Mouse (Mus musculus) layer of hippocampus, adult 2 months (tissue): ENCODE measurements around the gene Rgs11. TPM values are rescaled to one million over a fixed set of nuclear protein-coding genes. Genes with fewer than 3 reads are reported as not detected.

Source experiments
- DNase-seq, 2 experiments: peaks; one replicate each; pipeline ENCODE4 v3.0.0; 2022; ENCODE audit warnings: low spot score in 2 of 2
- H3K27ac ChIP-seq: fragments of 200-600 bp; 2 replicates; pipeline ENCODE4 v1.8.1; 2022
- H3K4me3 ChIP-seq: fragments of 200-600 bp; 2 replicates; pipeline ENCODE4 v1.8.1; 2022; ENCODE audit warnings: mild to moderate bottlenecking
- CTCF ChIP-seq: fragments of 200-600 bp; conservative IDR thresholded peaks from 2 replicates; pipeline ENCODE4 v1.8.1; 2022; ENCODE audit warnings: antibody characterized with exemption, mild to moderate bottlenecking, moderate library complexity
- total RNA-seq, 2 experiments: library from RNA; stranded (reverse); gene quantifications; 2 replicates each; pipeline ENCODE4 v1.2.3; 2021

The Rgs11 gene
- total RNA-seq, 2 experiments from 2014 or later = 49.2 to 56.9 TPM

GRCm38 (mm10) chr17:26201998-26202397, 753 bp upstream of the Rgs11 start:
- H3K4me3 ChIP-seq = no peak overlapping the region
- no peak for DNase-seq
- H3K27ac ChIP-seq = no peak overlapping the region
- TF ChIP-seq CTCF = no peak

- DNase-seq = peak; percentile 43 to 52
- TF ChIP-seq CTCF = no peak
- peak overlapping the region; percentile 74 for H3K27ac ChIP-seq
These were observed 615 bp downstream of the Rgs11 start for GRCm38 (mm10) chr17:26203321-26203811.

GRCm38 (mm10) chr17:26204766-26205165, 2.0 kb downstream of the Rgs11 start:
- Histone ChIP-seq H3K4me3 (no peak overlapping the region), H3K27ac (no peak overlapping the region)
- no peak for TF ChIP-seq CTCF
- no peak for DNase-seq

More at GRCm38 (mm10) chr17:26203321-26203811, 615 bp downstream of the Rgs11 start:
- H3K4me3 ChIP-seq = peak overlapping the region; percentile 56

GRCm38 (mm10) chr17:26206392-26206791, 3.6 kb downstream of the Rgs11 start:
- no peak for TF ChIP-seq CTCF
- no peak overlapping the region for H3K27ac ChIP-seq
- H3K4me3 ChIP-seq = no peak overlapping the region
- no peak for DNase-seq

GRCm38 (mm10) chr17:26207686-26208085, 4.9 kb downstream of the Rgs11 start, which contains the start of gene Arhgdig:
Gene Arhgdig (minus strand): TSS chr17:26207786.
- TF ChIP-seq CTCF = no peak
- DNase-seq = no peak
- H3K4me3 ChIP-seq = no peak within 1 kb of the TSS
- H3K27ac ChIP-seq = no peak within 1 kb of the TSS

GRCm38 (mm10) chr17:26212241-26212640, 9.5 kb downstream of the Rgs11 start:
- DNase-seq = no peak
- TF ChIP-seq CTCF = no peak

GRCm38 (mm10) chr17:26212681-26213080, 9.9 kb downstream of the Rgs11 start:
- TF ChIP-seq CTCF = no peak
- DNase-seq = no peak
- Histone ChIP-seq H3K27ac (no peak overlapping the region), H3K4me3 (no peak overlapping the region)

More at GRCm38 (mm10) chr17:26212241-26212640, 9.5 kb downstream of the Rgs11 start:
- Histone ChIP-seq H3K27ac (no peak overlapping the region), H3K4me3 (no peak overlapping the region)

- no peak for TF ChIP-seq CTCF
- no peak overlapping the region for H3K27ac ChIP-seq
- DNase-seq = no peak
- H3K4me3 ChIP-seq = no peak overlapping the region
These were observed 18.8 kb downstream of the Rgs11 start for GRCm38 (mm10) chr17:26221508-26221907.

- H3K4me3 ChIP-seq = no peak overlapping the region
- DNase-seq = no peak
- no peak for TF ChIP-seq CTCF
- H3K27ac ChIP-seq = no peak overlapping the region
These were observed 22.4 kb downstream of the Rgs11 start for GRCm38 (mm10) chr17:26225150-26225549.

- H3K4me3 ChIP-seq = no peak overlapping the region
- no peak overlapping the region for H3K27ac ChIP-seq
- TF ChIP-seq CTCF = no peak
- no peak for DNase-seq
These were observed 27.0 kb downstream of the Rgs11 start for GRCm38 (mm10) chr17:26229776-26230175.

GRCm38 (mm10) chr17:26231156-26231555, 28.4 kb downstream of the Rgs11 start:
- no peak for DNase-seq
- TF ChIP-seq CTCF = no peak
- Histone ChIP-seq H3K27ac (no peak overlapping the region), H3K4me3 (no peak overlapping the region)

- Histone ChIP-seq H3K27ac (no peak overlapping the region), H3K4me3 (no peak overlapping the region)
- peak; percentile 49 for TF ChIP-seq CTCF
- DNase-seq = no peak
These were observed 30.1 kb downstream of the Rgs11 start for GRCm38 (mm10) chr17:26232863-26233262.

GRCm38 (mm10) chr17:26234386-26234785, 31.6 kb downstream of the Rgs11 start:
- 0 out of 2 replicates have a peak, but pooled peaks have one; percentile 12 for TF ChIP-seq CTCF
- no peak for DNase-seq
- peak overlapping the region; percentile 75 for H3K27ac ChIP-seq
- no peak overlapping the region for H3K4me3 ChIP-seq

- DNase-seq = no peak
- TF ChIP-seq CTCF = no peak
- Histone ChIP-seq H3K4me3 (no peak overlapping the region), H3K27ac (peak overlapping the region; percentile 75)
These were observed 32.5 kb downstream of the Rgs11 start for GRCm38 (mm10) chr17:26235077-26235815.
